In genomic region chr1:43534060-43534760, GRCm38 (mm10) we compare ENCODE assay signal across 15 mouse cellular contexts.
DNase-seq lines count a peak whose midpoint lies in the region; ATAC-seq and TF ChIP-seq lines count a peak whose summit lies in the region.
"Had no signal": no experiment of that assay in that cellular context is flagged by ENCODE, and none has a peak within 500 bp of the region (broad histone marks: within the 10 kb centered on the region; RNA-seq: fewer than 3 reads in every experiment).

No protein-coding gene starts in this region.

- 72% methylated on average over 5 of the region's 5 CpGs for WGBS in forebrain, embryonic 16.5 days
- WGBS in forebrain, embryonic 12.5 days, result 82% methylated on average over 5 of the region's 5 CpGs
- 10% methylated on average over 5 of the region's 5 CpGs for WGBS in liver, embryonic 14.5 days (ENCODE audit: insufficient replicate concordance)

- H3K27me3 ChIP-seq in forebrain, embryonic 16.5 days (replicated peaks; ENCODE audit: control insufficient read depth, insufficient read depth, low read length), result no peaks in the 10 kb centered on the region
- no peaks in the 10 kb centered on the region for H3K27me3 ChIP-seq in forebrain, embryonic 12.5 days
- no peaks in the 10 kb centered on the region for H3K27me3 ChIP-seq in megakaryocyte, embryonic 14.5 days (replicated peaks)
- H3K27me3 ChIP-seq in liver, embryonic 14.5 days (ENCODE audit: control insufficient read depth, insufficient read depth, low read length), result no peaks in the 10 kb centered on the region
- H3K27me3 ChIP-seq: lung, embryonic 15.5 days had no signal

- no peak for TF ChIP-seq CTCF in liver, embryonic 14.5 days (IDR thresholded peaks at IDR 0.05; ENCODE audit: low read depth)

- no peaks in the 10 kb centered on the region; the same call in 1 of the 2 replicates for H3K36me3 ChIP-seq in forebrain, embryonic 16.5 days (ENCODE audit: control insufficient read depth, insufficient read depth)
- H3K36me3 ChIP-seq in forebrain, embryonic 12.5 days (replicated peaks), result peaks cover 2% of the 10 kb centered on the region; the same call in 1 of the 2 replicates
- peaks cover 98% of the 10 kb centered on the region for H3K36me3 ChIP-seq in megakaryocyte, embryonic 14.5 days (replicated peaks; ENCODE audit: low read length)
- no peaks in the 10 kb centered on the region; the same call in 1 of the 2 replicates for H3K36me3 ChIP-seq in liver, embryonic 14.5 days (replicated peaks; ENCODE audit: control insufficient read depth, insufficient read depth, low read depth)

- no peak overlapping the region for H3K4me3 ChIP-seq in forebrain, embryonic 16.5 days (replicated peaks; ENCODE audit: low read length)
- no peak overlapping the region for H3K4me3 ChIP-seq in forebrain, embryonic 12.5 days (replicated peaks)
- H3K4me3 ChIP-seq in megakaryocyte, embryonic 14.5 days (replicated peaks), result peak overlapping the region; percentile 82
- H3K4me3 ChIP-seq in liver, embryonic 14.5 days (ENCODE audit: insufficient read depth in 1 of 2, low read depth in 2 of 2, low read length in 2 of 2), result no peak overlapping the region
- H3K4me3 ChIP-seq: limb, embryonic 10.5 days; lung, embryonic 15.5 days had no signal

- peak overlapping the region; percentile 76 for H3K27ac ChIP-seq in forebrain, embryonic 16.5 days (ENCODE audit: low read length)
- H3K27ac ChIP-seq in forebrain, embryonic 12.5 days, result no peak overlapping the region
- H3K27ac ChIP-seq in liver, embryonic 14.5 days, result peak overlapping the region; percentile 21
- H3K27ac ChIP-seq: limb, embryonic 10.5 days; lung, embryonic 15.5 days had no signal

- no peak overlapping the region for H3K4me2 ChIP-seq in forebrain, embryonic 16.5 days (ENCODE audit: low read length)
- H3K4me2 ChIP-seq in forebrain, embryonic 12.5 days, result no peak overlapping the region
- H3K4me2 ChIP-seq in liver, embryonic 14.5 days (ENCODE audit: low read depth), result peak overlapping the region; percentile 9
- H3K4me2 ChIP-seq: lung, embryonic 15.5 days had no signal

- H3K9me3 ChIP-seq in forebrain, embryonic 16.5 days (ENCODE audit: control insufficient read depth, low read length), result no peaks in the 10 kb centered on the region
- H3K9me3 ChIP-seq in forebrain, embryonic 12.5 days, result no peaks in the 10 kb centered on the region
- H3K9me3 ChIP-seq in megakaryocyte, embryonic 14.5 days, result no peaks in the 10 kb centered on the region
- H3K9me3 ChIP-seq in liver, embryonic 14.5 days (ENCODE audit: control insufficient read depth, low read length), result no peaks in the 10 kb centered on the region
- H3K9me3 ChIP-seq: limb, embryonic 10.5 days; lung, embryonic 15.5 days had no signal

- DNase-seq in liver, embryonic 14.5 days (ENCODE audit: low read depth in 3 of 3, low spot score in 3 of 3), result peak in 1 of 3 experiments; percentile 49
- no peak for DNase-seq in cerebellum, postnatal 10 days
- no peak for DNase-seq in thymus, postnatal 10 days (ENCODE audit: low spot score in 2 of 2)
- no peak for DNase-seq in urinary bladder, postnatal 10 days (ENCODE audit: low spot score)
- DNase-seq: adrenal gland, postnatal 25 days; cerebellum, postnatal 14 days; gastrocnemius, postnatal 36 days; heart, postnatal 36 days had no signal

- H3K9ac ChIP-seq in forebrain, embryonic 16.5 days (replicated peaks; ENCODE audit: low read depth, low read length), result no peak overlapping the region
- no peak overlapping the region for H3K9ac ChIP-seq in forebrain, embryonic 12.5 days
- no peak overlapping the region; the same call in none of the 2 replicates for H3K9ac ChIP-seq in liver, embryonic 14.5 days (replicated peaks)
- H3K9ac ChIP-seq: lung, embryonic 15.5 days had no signal

- no peak for ATAC-seq in forebrain, embryonic 16.5 days
- no peak for ATAC-seq in forebrain, embryonic 12.5 days (ENCODE audit: low FRiP score)
- ATAC-seq in megakaryocyte, adult 5-6 weeks (ENCODE audit: poor library complexity, severe bottlenecking), result no peak
- ATAC-seq in liver, embryonic 14.5 days (ENCODE audit: insufficient read depth), result peak; percentile 78
- ATAC-seq: inflammation-experienced regulatory T-cells, adult 6 months had no signal

- H3K4me1 ChIP-seq in forebrain, embryonic 16.5 days (replicated peaks; ENCODE audit: control insufficient read depth, insufficient read depth, low read length), result peaks cover 45% of the 10 kb centered on the region
- H3K4me1 ChIP-seq in forebrain, embryonic 12.5 days, result 0 out of 2 replicates have a peak, but pooled peaks cover 2% of the 10 kb centered on the region
- H3K4me1 ChIP-seq in megakaryocyte, embryonic 14.5 days, result peaks cover 100% of the 10 kb centered on the region
- H3K4me1 ChIP-seq in liver, embryonic 14.5 days (replicated peaks; ENCODE audit: control insufficient read depth in 2 of 2, insufficient read depth in 2 of 2, low read length in 1 of 2), result peaks cover 35 to 50% of the 10 kb centered on the region in 2 experiments

- peak; percentile 78 for TF ChIP-seq EP300 in liver, embryonic 14.5 days (IDR thresholded peaks at IDR 0.05; ENCODE audit: low read depth)
